Mouse (Mus musculus): ENCODE data around the gene Eef1g.

GRCm38 (mm10) chr19:8976535-8976934 lies 9.7 kb downstream of the Eef1g start:
- TF ChIP-seq CTCF (IDR thresholded peaks at IDR 0.05; ENCODE audit: low read depth, low read length) (peak; percentile 47; the same call in 1 of the 2 replicates), GATA2 (IDR thresholded peaks at IDR 0.05; ENCODE audit: borderline replicate concordance, low read depth, low read length) (no peak), GATA1 (IDR thresholded peaks at IDR 0.05; ENCODE audit: borderline replicate concordance, low read length) (no peak), POLR2AphosphoS5 (IDR thresholded peaks at IDR 0.05; ENCODE audit: insufficient replicate concordance, low read depth, low read length) (no peak), TAL1 (conservative IDR thresholded peaks at IDR 0.05; ENCODE audit: low read depth, low read length) (no peak)
